Mouse (Mus musculus): ENCODE measurements around the gene Brip1.
"Not testable (repeated sequence)": the region's sequence is repeated elsewhere in the genome, so short reads cannot be mapped to it uniquely, and the experiment has no call there.

Gene Brip1

DNA sequence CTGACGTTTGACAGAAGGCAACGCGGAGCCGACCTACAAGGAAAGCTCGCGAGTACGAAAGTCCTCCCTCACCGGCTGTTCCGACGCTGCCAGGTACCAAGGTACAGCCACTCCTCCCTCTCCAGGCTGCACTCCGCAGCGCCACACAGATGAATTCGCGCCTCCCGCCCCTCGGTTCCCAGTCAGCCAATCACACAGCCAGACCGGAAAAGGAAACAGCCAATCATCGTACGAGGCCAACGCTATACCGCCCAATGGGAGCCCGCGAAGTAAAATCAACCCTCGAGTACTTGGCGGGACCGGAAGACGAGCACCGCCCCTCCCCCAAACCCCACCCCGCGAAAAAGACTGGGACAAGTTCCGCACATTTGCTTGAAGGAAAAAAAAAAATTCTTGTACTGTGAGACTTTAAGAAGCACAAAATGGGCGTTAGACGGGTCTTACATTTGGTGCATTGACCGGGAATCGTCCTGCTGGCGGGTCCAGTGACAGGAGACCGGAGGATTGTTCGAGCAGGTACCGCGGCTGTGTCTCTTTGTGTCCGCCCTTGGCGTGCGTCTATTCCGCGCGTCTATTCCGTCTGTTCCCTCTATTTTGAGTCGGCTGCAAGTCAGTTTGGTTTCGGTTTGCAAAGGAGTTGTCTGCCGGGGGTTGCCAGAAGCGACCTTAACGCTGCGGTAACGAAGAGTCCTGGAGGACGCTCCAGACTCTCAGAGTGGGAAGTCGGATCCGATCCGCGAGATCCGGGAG, at the start of gene Brip1:
Gene Brip1 (minus strand): TSS at position 157 of the 750 bp plus-strand sequence.
- DNase-seq = peak; percentile 100

DNA sequence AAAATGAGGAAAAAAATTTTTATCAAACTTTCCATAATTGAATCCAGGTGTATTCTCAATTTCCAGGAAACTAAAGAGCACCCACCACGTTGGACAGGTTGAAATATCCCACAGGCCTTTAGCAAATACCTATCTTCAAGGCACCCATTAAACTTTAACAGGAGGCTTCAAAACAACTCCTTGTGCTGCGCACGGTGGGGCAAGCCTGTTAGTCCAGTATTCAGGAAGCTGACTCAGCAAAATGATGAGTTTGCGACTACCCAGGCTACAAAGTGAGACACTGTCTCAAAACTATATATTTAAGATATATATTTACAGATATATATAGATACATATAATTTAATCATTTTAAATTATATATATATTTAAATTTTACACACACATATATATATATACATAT, 31.5 kb upstream of the Brip1 start:
- DNase-seq = peak; percentile 33

DNA sequence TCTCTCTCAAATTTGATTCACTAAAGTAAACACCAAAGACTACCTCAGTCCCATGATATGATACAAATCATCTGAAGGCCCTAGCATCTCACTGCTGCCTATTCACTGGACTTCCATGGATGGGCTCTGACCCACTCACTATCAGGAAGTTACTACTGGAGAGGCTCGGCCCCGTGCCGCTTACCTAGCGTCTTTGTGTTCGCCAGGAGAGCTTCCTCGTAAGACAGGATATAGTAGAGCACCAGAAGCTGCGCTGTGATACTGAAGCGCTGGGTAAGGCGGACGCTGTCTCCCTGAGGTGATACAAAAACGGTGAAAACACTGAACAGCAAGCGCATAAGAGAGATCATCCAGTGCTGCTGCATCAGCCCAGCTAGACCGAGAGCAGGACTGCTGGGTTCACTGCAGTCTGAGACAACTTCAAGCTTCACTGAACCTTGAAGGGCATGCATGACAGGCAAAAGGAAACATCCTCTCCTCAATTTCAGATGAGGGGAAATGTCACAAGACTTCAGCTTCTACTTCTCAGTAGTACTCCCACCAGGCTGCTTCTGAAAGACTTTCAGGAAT, 30.9 kb upstream of the Brip1 start:
- peak; percentile 84 for DNase-seq

DNA sequence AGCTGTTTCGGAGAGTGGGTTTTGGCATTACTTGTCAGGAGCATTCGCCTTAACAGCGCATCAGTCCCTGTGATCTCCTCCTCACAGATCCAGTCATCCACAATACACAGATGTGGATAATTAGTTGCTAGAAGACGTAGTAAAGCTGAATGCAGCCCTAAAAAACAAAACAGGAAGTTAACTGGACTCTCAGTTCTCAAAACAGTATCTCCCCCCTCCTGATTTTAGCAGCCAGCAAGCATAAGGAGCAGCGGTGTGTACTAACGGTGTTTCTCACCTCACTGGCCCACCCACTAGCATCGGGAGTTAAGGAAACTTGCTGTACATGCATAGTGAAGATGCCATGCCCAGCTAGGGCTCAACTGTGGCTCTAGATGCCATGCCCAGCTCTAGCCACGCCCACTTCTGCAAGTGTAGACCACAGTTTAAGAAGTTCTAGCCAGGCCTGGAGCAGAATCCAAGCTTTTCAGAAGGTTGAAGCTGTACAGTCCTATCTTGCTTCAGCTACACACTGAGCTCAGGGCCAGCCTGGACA, 25.7 kb upstream of the Brip1 start:
- peak; percentile 79 for DNase-seq

DNA sequence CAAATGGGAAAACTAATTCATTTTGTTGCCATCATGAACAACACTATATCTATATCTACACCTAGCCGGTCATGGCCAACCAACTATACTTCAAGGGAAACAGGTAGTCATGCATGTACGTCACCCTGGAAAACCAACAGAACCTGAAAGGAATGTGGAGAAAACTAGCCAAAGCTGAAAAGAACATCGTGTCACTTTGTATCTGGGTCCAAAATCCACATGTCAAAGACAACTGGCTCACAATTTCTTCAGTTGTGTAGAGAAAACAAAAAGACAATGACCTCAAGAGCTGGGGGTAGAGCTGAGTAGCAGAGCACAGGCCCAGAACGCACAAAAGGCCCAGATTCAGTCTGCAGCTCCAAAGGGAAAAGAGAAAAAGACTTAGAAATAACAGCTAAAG, 24.8 kb upstream of the Brip1 start:
- DNase-seq = peak; percentile 39

DNA sequence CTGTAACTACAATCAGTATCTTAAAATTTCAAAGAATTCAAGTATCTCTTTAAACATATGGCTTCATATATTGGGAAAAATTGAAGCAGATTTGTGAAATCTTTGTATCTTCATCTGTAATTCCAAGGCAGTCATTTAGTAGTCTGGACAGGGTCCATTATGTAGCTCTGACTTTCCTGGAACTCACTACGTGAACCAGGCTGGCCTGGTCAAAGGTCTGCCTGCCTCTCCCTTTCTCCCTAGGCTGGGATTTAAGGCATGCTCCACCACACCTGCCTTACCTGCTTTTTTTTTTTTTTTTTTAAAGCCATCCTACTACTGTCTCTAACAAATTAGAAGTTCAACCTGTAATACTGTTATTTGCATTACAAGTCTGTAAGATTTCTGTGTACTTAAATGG, 10.8 kb upstream of the Brip1 start:
- peak; percentile 56 for DNase-seq

DNA sequence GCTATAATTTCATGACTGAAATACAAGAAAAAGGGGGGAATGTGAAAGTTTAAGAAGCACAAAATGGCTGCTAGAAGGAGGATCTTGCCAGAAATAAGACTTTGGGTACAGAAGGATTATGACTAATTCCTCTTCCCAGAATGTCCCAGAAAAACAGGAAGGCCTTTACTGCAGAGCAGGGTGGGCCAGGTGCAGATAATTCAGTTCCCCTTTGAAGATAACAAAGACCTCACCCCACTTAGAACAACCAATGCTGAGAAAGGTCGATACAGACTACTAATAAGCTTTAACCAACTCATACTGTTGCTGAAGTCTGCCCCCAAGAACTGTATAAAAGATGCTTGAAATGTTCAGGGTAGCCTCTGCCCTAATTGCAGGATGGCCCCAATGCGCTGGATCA, 8.1 kb upstream of the Brip1 start:
- DNase-seq = peak; percentile 46

DNA sequence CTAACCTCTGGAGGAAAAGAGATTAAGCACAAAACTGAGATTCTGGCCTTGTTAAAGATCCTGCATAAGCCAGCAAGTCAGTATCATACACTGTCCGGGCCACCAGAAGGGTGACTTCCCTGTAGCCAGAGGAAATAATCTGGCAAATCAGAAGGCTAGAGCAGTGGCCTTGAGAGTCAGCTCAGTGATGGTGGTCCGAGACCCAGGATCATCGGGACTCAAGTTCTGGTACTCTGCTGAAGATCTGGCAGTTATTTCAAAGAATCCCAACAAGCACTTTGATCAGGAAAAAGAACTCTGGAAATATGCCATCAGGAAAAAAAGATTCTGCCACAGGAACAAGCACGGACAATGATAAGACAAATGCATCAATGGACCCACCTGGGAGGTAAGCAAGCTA, 4.9 kb upstream of the Brip1 start:
- peak; percentile 57 for DNase-seq

DNA sequence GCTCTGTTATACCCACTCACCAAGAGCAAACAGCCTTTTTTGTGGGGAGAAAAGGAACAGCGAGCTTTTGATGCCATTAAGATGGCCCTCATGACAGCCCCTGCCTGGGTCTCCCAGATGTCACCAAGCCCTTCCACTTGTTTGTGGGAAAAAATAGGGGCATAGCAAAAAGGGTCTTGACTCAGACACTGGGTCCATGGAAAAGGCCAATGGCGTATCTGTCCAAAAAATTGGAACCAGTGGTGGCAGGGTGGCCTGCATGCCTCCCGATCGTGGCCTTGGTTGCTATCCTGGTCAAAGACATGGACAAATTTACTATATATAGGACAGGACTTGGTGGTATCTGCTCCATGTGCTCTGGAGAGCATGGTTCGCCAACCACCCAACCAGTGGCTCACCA, 4.0 kb upstream of the Brip1 start:
- DNase-seq = peak; percentile 81

DNA sequence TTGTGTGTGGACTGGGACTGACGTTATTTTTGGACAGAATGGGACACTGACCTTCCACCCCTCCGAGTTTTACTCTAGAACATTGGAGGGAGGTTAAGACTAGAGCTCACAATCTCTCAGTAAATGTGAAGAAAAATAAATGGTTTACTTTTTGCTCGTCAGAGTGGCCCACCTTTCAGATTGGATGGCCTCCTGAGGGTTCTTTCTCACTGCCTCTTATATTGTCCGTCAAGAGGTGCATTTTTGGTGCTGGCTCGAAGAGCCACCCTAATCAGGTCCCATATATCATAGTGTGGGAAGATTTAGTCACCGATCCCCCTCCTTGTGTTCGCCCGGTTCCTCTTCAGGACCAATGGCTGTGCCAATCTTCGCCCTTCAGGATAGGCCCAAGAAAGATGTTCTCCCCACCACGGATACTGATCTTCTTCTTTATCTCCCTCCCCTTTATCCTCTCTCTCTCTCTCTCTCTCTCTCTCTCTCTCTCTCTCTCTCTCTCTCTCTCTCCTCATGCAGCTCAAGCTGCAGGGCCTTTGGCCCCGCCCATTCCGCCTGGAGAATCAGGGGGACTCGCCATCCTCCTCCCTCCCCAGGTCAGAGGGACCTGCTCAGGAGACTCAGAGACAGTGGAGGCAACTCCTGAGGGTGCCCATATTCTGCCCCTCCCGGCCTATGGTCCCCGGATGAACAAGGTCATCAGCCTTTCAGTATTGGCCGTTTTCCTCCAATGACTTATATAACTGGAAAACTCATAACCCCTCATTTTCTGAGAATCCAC, 1.1 kb upstream of the Brip1 start:
- DNase-seq = peak; percentile 92

DNA sequence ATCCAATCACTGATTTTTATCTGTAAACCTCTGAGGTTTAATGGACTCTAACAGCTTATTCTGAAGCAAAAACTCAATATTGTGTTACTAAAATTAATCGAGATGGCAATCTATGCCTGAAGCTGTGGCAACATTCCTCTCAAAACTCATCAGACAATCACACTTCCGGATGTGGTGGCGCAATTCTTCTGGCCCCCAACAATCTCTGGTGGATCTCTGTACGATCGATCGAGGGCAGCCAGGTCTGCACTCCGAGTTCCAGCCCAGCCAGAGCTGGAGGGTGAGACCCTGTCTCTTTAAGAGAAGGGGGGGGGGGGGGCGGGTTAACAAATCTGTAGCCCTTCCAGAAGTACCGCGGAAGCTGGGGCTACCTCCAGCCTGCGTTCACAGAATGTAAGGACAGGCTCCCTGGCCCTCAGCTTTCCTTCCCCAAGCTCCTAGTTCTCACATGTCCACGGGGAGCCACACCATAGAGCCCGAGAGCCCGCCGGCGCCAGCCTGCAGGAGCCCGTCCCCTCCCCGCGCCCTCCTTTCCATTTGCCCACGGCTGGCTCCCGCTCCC, 452 bp downstream of the Brip1 start:
- DNase-seq = no peak

DNA sequence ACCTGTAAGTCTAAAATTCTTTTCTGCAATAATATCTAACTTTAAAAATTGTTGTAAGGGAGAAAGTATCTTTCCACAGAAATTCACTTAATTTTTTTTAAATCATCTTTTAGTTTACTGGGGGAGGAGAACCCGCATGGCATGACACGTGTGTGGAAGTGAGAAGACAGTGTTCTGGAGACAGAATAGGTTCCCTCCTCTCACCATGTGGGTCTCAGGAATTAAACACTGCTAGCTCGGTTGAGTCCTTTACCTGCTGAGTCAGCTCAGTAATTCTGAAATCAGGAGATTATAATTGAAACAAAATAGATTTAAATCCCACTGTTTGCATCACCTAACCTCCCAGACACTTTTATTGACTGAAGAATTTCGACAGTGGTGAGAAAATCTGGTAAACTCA, 1.3 kb downstream of the Brip1 start:
- no peak for DNase-seq

DNA sequence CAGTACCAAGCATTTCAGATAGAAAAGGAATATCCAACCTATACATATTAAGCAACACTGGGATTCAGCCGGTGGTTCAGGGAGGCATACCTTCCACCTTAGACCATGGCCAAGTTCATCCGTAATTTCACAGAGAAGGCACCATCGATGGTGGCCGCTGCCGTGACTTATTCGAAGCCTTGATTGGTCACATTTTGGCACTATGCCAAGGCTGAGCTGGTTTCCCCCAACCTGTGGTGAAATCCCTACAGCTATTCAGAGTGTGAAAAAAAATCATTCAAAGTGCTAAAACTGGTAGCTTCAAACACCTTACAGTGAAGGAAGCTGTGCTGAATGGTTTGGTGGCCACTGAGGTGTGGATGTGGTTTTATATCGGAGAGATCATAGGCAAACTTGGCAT, 15.8 kb downstream of the Brip1 start:
- not testable (repeated sequence) for DNase-seq

DNA sequence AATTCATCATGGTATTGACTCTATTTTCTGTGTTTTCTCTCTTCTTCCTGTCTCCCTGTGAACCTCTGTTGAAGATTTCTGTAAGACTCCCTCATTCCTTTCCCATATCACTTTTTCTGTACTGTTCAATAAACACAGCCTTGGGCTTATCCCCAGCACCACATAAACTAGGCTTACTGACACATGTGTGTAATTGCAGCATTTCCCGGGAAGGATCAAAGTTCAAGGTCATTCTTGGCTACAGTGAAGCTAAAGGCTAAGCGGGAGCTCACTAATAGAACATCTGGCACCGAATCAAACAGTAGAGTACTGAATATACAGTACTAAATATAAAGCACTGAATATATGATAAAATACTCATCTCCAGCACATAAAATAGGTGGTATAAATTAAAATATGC, 25.2 kb downstream of the Brip1 start:
- no peak for DNase-seq

DNA sequence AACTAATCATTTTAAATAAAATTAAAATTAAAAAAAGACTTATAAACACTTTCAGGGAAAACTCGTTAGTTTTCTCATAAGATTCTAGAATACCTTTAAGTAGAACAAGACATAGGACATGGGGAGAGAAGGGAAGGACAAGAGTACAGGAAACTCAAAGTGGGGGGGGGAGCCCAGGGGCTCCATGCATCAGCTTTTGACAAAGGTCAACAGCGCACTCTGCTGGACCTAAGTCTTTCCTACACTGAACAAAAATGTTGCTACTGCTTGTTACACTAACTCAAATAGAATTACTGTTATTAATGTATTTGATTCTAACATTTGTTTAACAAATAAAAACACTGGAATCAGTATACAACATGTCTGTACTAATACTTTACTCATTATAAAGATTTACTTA, 26.8 kb downstream of the Brip1 start:
- DNase-seq = peak; percentile 90

DNA sequence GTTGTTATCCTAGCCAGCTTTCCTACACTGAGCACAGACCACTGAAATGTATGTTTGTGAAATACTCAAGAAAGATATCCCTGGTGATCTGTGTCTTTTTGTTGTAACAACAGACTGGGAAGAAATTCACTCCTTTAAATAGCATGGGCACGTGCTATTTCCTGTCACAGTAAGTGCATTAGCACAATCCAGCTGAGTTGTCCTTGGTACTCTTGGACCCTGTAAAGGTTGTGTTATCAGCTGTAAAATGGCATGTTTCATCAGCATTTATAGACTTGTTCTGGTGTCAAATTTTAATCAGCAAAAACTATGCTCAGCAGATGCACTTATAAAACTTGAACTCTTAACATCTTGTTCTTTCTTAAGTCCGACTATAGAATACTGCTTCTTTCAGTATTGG, 30.2 kb downstream of the Brip1 start:
- no peak for DNase-seq

DNA sequence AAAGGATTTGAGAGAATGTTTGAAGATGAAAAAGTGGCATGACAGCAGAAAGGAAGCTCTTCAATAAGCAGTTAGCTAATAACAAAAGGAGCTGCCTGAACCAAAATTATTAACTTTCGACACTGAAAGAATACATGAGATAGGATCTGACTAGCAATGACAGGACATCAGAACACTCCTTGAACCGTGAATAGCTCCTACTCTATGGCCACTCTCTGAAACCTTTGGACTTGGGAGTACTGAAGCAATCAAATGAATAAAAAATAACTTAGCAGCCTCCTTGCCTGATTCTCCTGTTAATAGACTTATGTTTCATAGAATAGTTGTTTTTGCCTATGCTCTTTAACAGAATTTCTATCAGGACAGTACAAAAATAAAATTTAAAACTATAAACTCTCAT, 40.7 kb downstream of the Brip1 start:
- no peak for DNase-seq

DNA sequence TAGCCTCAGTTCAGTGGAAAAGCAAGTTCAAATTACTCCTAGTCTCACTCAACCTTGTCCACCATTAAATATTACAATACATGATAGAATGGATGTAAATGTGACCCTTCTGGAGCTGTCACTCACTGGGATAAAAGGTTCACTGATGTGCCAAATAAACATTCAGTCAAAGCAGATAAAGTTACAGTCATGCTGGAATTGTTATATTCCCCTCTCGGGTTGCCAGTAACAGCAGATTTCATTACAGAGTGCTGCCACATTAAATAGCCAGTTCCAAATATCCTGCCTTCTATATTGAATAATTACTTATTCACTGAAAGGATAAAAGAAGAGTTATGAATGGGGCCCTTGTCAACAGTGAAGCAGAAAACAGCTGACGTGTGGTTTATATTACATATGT, 42.0 kb downstream of the Brip1 start:
- DNase-seq = no peak

DNA sequence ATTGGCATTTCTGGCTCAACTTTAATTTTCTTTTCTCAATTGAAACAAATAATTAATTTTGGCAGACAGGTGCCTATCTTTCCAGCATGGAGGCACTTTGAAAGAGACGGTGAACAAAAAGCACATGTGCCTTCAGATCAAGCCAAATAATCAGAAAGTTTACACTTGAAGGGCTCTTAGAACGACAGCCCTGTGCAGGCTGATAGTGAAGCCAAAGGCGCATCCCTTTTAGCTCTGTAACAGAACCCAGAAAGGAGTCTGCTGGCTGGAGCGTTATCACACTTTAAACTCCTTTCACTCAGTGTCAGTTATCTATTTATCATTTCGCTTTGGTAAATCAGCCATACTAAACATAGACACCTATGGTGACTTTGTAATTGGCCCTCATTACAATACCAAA, 45.4 kb downstream of the Brip1 start:
- DNase-seq = no peak

DNA sequence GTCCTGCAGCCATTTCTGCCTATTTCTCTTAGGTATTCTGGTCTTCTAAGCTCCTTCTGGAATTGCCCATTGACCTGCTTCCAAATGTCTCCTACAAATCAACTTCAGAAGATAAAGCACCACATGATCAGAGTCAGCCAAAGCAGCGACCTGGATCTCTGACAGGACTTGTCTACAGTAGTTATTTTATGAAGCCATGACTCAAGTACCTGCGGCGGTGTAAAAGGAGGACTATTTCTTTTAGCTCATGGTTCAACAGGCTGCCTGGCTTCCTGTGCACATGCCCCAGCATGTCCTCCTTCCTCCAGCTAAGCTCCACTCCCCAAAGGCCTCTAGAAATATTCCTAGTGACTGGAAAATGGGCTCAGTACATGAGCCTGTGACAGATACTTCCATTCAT, 69.7 kb downstream of the Brip1 start:
- DNase-seq = no peak

DNA sequence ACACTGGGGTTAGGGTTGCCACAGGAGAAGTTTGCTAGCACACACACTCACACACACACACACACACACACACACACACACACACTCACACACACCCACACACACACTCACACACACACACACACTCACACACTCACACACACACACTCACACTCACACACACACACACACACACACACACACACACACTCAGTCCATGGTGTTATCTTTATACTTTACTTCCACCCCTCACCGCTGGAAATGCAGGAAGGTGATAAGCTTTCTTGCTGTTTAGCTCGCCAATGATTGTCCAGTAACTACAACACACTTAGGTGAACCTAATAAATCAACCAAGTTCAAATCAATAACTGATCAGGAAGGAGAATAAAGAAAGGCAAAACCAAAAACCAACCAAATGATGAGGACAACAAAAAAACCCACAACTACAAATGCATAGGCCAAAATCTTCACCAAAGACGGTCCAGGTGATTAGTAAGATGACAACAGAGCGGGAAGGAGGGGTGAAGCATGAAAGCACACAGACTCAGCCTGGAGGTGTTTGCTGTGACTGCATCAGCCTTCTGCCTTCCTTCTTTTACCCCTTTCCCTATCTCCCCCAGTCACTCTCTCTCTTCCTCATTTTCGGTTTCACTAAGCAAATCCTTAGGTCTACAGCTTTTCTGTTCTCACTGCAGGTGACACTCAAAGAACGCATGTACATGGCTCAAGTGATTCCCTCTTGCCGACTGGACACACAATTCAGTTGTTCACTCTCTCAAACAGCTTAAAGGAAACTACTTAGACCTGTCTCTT, 83.7 kb downstream of the Brip1 start:
- DNase-seq = no peak

DNA sequence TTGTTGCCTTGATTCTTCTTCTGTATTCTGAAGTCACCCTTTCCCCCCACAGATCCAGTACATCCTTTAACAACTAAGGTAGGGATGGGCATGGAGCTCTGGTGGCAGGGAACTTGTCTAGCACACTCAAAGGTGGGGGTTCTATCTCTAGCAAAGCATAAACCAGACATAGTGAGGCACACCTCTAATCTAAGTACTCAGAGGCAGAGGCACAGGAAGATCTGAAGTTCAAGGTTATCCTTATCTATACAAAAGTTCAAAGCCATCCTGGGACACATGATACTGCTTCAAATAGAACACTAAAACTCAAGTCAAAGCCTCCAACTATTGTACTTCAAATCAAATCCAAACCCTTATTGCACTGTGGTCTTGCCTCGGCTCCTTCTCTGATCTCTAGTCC, 85.0 kb downstream of the Brip1 start:
- DNase-seq = no peak

DNA sequence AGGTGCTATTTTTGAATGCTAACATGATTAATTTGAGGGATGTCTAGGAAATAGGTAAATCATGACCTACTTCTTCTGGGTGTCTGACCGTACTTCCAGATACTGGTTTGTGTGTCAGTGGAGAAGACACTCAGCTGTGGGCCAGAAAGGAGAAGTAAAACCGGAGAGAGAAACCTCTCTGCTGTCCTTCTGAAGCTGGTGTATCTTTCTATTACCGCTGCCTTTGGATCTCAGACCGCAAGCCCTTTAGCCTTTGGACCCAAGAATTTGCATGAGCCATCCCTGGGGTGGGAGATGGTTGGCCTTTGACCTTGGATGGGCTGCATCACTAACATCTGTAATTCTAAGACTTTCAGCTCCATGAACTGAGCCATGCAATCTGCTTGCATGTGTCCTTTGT, 93.7 kb downstream of the Brip1 start:
- DNase-seq = no peak
